Comparison of ENCODE assay signal across 15 mouse cellular contexts in the genomic region with DNA sequence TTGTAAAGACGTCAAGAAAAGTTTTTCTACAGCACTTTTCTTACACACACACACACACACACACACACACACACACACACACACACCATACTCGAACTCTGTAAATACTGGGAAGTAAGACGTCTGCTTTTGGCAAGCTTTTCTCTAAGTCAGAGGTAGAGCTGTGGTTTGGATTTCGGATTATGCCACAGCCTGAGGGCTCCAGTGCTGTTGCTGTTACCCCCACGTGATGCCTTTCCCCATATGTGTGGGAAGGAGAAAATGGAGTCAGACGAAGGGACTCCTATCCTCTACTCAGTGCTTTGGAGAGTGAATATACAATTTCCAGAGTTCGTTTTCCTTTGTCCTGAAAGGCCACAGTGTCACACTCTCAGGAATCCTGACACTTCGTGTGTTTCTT.
"Had no signal": no experiment of that assay in that cellular context is flagged by ENCODE, and none has a peak within 500 bp of the region (broad histone marks: within the 10 kb centered on the region; RNA-seq: fewer than 3 reads in every experiment).

No protein-coding gene starts in this region.

- H3K36me3 ChIP-seq: limb, embryonic 12.5 days; limb, embryonic 15.5 days had no signal

- H3K9ac ChIP-seq: limb, embryonic 12.5 days; limb, embryonic 15.5 days; liver, embryonic 14.5 days; liver, postnatal 0 days; lung, embryonic 14.5 days had no signal

- H3K4me1 ChIP-seq: limb, embryonic 12.5 days; limb, embryonic 15.5 days had no signal

- H3K27ac ChIP-seq: kidney, postnatal 0 days; layer of hippocampus, adult 2 months; limb, embryonic 12.5 days; limb, embryonic 15.5 days; liver, embryonic 14.5 days; macrophage had no signal

- H3K9me3 ChIP-seq: limb, embryonic 12.5 days; limb, embryonic 15.5 days had no signal

- H3K4me3 ChIP-seq: layer of hippocampus, adult 2 months; limb, embryonic 12.5 days; limb, embryonic 15.5 days had no signal

- ATAC-seq: intestine, embryonic 16.5 days; liver, postnatal 0 days; lung, postnatal 0 days had no signal

- H3K27me3 ChIP-seq: limb, embryonic 12.5 days; limb, embryonic 15.5 days had no signal

- DNase-seq: kidney, adult 2 months; kidney, postnatal 25 days; layer of hippocampus, adult 9-11 months; liver, postnatal 0 days; lung, embryonic 14.5 days; thymus, postnatal 25 days had no signal

- H3K4me2 ChIP-seq: limb, embryonic 12.5 days; limb, embryonic 15.5 days; liver, embryonic 11.5 days; lung, embryonic 14.5 days had no signal
